Mouse (Mus musculus) heart, adult 2 months (tissue): Measurements from ENCODE around the gene Specc1.

Experiments used
- CTCF ChIP-seq: fragments of 200-600 bp; IDR thresholded peaks from 2 replicates; pipeline ENCODE4 v1.8.1; 2022; ENCODE audit warnings: antibody characterized with exemption, mild to moderate bottlenecking, moderate library complexity
- EP300 ChIP-seq: fragments of 200-500 bp; IDR thresholded peaks from 2 replicates; pipeline ENCODE4 v1.6.1; 2011; ENCODE audit warnings: low read depth, low read length, control low read depth; ENCODE audit not compliant: insufficient read depth
- POLR2A ChIP-seq: fragments of 200-500 bp; IDR thresholded peaks from 2 replicates; pipeline ENCODE4 v1.6.1; 2011; ENCODE audit warnings: mild to moderate bottlenecking, low read depth, low read length, control low read depth; ENCODE audit not compliant: insufficient read depth

DNA sequence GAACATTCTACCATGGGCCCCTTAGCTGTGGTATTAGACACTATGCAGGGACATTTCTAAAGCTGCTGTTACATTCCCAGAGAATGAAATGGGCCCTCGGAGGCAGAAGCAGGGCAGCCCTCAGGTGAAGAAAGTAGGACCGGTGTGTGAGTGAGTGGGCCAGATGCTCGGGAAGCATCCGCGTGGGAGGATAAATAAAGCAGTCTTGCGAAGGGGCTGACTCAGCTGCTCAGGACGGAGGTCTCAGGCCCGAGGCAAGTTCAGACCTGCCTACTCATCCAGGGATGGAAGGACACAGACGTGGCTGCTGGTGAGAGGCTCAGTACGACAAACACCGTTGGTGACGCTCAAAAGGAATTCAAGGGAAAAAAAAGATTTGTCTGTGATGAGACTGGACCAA is 312.5 kb downstream of the Specc1 start:
- no peak for TF ChIP-seq POLR2A
- TF ChIP-seq CTCF: no peak
- no peak for TF ChIP-seq EP300
